Mouse (Mus musculus): ENCODE measurements around the gene Gpc5.
A peak's percentile ranks its signal among the peaks of the same experiment; 100 is the strongest.
"Not testable (repeated sequence)": the region's sequence is repeated elsewhere in the genome, so short reads cannot be mapped to it uniquely, and the experiment has no call there.

Gpc5 gene

DNA sequence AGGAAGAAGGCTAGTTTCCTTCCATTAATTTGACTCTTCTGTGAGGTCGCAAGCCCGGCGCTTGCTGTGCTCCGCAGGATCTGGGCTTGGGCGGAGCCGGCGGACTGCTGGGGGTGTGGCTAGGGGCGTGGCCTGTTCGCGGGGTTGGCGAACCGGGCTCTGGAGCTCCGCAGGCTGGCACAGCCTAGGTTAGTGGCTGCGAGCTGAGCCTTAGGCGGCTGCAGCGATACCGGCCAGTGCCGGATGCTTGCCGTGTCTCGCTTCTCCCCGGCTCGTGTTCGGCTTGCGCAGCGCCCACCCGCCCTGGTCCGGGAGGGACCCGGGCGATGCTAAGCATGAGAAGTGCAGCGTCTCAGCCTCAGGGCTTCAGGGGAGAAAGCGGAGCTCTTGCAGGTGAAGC is at the start of gene Gpc5:
Gpc5 (plus strand) TSS at position 135 of the 400 bp plus-strand sequence.
- DNase-seq (ENCODE audit: low spot score): peak; percentile 83

DNA sequence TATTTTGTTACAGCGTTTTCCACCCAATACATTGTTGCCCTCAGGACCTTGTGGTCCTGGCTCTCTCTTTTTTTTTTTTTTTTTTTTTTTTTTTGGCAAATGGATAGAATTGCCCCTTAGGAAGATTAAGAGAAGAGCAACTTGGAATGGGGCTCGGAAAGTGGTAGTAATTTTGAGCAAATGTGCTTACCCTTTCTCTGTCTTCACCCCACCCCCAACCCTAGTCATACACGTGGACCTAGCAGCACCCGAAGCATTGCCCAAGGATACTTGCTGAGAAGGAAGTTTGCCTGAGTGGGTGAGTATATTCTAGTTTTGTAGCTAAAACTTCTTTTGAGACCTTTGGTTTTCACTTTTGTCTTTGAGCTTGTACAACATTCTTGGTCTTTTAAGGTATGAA is 49.4 kb upstream of the Gpc5 start:
- no peak for DNase-seq (ENCODE audit: low spot score)

- no peak for DNase-seq (ENCODE audit: low spot score)
These were observed 48.0 kb upstream of the Gpc5 start for GRCm38 (mm10) chr14:115044016-115044415.

DNA sequence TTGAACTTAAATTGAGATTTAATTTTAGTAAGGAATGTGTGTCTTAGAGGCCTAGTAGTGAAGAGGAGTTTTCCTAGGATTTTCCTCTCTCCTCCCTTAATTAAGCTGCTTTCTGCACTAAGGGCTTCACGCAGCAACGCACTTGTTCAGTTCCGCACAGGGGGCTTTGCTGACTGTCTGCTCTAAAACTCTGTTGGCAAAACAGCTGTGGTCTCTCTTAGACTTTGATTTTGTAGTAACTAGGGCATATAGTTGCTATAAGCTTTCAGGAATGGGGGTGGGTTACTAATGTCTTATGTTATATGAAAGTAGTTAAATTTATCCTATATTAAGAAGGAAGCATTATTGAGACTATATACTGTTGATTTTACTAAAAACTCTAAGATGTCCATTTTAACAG is 46.3 kb upstream of the Gpc5 start:
- DNase-seq (ENCODE audit: low spot score): no peak

GRCm38 (mm10) chr14:115047316-115047715 is 44.7 kb upstream of the Gpc5 start:
- no peak for DNase-seq (ENCODE audit: low spot score)

GRCm38 (mm10) chr14:115047990-115048862 is 43.8 kb upstream of the Gpc5 start:
- no peak for DNase-seq (ENCODE audit: low spot score)

DNA sequence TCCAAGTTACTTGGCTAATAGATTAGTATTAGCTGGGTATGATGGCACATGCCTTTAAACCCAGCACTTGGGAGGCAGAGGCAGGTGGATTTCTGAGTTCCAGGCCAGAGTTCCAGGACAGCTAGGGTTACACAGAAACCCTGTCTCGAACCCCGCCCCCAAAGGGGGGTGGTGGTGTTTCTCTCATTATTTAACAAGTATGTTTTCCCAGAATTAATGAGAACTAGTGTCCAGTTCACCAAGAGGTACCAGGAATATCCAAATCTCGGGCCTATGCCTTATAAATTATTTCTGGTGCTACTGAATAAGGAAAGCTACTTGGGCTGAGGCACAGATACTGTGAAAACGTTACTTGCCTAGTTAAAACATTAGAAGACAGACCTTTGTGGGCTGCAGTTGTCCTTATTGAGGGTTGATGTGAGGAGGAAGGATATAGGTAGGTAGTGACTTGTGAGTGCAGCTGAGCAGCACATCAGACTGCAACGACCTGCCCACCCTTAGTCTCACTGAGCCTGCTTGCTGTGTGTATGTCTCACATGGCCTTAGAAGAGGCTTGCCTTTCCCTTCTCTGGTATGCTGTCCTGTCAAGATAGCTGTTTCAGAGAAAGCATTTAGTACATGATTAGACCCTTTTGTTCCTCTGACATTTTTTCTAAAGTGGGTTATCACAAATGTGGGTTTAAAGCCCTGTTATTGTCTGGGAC is 43.0 kb upstream of the Gpc5 start:
- no peak for DNase-seq (ENCODE audit: low spot score)

DNA sequence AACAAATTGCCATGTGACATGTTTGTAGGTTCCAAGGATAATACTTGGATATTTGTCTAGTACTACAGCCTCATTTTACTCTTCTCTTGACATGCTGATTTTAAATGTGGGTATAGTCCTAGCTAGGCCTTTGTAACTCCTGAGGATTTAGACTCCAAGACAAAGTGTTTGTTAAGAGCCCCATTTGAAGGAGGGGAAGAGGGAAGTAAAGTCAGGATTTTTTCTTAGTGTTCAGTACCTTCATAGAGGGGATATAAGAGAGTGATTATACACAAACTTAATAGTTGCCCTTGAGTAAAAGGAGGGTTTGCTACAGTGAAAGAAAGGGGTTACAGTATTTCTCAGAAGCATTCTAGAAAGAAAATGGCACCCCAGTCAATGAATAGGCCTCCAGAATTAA is 42.2 kb upstream of the Gpc5 start:
- DNase-seq (ENCODE audit: low spot score): no peak

- DNase-seq (ENCODE audit: low spot score): no peak
These were observed 40.8 kb upstream of the Gpc5 start for GRCm38 (mm10) chr14:115051106-115051760.

GRCm38 (mm10) chr14:115052371-115052770 is 39.6 kb upstream of the Gpc5 start:
- DNase-seq (ENCODE audit: low spot score): no peak

- DNase-seq (ENCODE audit: low spot score): no peak
These were observed 37.8 kb upstream of the Gpc5 start for GRCm38 (mm10) chr14:115054252-115054651.

GRCm38 (mm10) chr14:115057524-115057923 is 34.5 kb upstream of the Gpc5 start:
- no peak for DNase-seq (ENCODE audit: low spot score)

DNA sequence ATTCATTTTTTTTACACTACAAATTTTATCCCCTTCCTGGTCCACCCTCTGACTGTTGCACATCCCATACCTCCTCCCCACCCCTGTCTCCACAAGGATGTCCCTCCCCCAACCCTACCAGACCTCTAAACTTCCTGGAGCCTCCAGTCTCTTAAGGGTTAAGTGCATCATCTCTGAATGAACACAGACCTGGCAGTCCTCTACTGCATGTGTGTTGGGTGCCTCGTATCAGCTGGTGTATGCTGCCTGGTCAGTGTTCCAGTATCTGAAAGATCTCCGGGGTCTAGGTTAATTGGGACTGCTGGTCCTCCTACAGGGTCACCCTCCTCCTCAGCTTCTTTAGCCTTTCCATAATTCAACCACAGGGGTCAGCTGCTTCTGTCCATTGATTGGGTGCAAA is 25.9 kb upstream of the Gpc5 start:
- DNase-seq (ENCODE audit: low spot score): not testable (repeated sequence)

- peak; percentile 69 for DNase-seq (ENCODE audit: low spot score)
These were observed 21.5 kb upstream of the Gpc5 start for GRCm38 (mm10) chr14:115070534-115070933.

GRCm38 (mm10) chr14:115077340-115077739 is 14.7 kb upstream of the Gpc5 start:
- no peak for DNase-seq (ENCODE audit: low spot score)

- no peak for DNase-seq (ENCODE audit: low spot score)
These were observed 14.0 kb upstream of the Gpc5 start for GRCm38 (mm10) chr14:115078064-115078463.

GRCm38 (mm10) chr14:115081728-115082502 is 10.1 kb upstream of the Gpc5 start:
- DNase-seq (ENCODE audit: low spot score): no peak

DNA sequence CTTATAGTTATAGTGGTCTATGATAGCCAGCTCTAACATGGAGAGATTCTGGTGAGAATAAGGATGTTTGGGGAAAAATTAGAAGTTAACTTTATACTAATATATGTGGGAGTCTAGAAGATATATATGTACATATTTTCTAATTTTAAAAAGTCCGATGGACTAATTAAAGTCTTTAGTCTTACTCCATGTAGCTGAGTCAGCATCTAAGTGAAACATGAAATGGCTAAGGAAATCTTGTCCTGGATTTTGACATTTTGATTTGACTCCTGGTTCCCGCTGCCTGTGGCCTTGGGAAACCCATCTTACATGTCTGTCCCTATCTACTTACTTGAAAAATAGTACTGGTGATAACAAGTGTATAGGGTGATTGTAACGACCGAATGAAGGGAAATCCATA is 1.5 kb upstream of the Gpc5 start:
- DNase-seq (ENCODE audit: low spot score): no peak

GRCm38 (mm10) chr14:115092510-115092909 is 495 bp downstream of the Gpc5 start:
- no peak for DNase-seq (ENCODE audit: low spot score)

DNA sequence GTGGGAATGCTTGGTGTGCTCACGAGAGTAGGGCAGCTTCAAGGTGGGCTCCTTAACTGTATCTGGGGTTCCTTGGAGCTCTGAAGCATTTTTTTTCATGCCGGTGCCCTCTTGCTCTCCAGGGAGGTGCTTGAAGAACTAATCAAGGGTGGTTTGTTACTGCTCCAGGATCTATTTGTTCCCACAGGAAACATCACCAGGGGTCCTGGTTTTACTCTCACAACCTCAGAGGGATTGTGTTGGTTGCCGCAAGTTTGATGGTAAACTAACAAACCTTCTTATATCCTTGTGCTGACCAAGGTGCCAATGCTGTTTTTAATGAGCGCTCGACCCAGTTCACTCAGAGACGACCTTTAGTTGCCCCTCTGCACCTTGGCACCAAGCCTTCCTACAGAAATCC is 937 bp downstream of the Gpc5 start:
- DNase-seq (ENCODE audit: low spot score): no peak

DNA sequence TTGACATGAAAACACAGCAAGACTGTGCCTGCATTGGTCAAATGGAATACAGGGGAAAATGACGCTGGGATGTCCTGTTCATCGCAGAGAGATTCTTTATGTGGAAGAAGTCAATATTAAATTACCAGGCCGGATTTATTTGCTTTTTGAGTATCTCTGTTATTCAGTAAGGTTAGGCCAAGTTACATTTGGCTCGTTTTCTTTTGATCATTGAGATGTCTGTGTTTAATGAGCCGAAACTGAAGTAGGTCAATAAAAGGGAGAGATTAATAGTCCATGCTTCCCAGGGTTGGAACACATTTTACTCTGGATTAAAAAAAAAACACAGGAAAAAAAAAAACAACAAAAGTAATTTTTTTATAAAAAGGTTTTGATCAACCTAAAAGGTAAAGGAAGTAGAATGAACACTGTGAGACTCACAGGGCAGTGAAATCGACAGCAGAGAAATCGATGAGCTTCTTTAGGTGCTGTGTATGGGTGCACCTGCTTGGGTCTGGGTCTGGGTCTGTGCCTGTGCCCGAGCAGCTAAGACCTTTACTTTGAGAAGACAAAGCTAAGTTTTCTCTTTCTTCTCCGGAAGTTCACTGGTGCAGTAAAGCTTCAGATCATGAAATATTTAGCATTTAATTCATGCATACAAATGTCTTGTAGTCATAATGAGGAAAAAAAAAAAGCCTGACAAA is 8.7 kb downstream of the Gpc5 start:
- no peak for DNase-seq (ENCODE audit: low spot score)
